Mouse (Mus musculus) central nervous system, embryonic 14 days (tissue): ENCODE results near the gene Mdh1b. TPM values are rescaled to one million over a fixed set of nuclear protein-coding genes. Genes with fewer than 3 reads are reported as not detected.

Experiments used
- polyA plus RNA-seq: library from polyadenylated mRNA; depleted of rRNA; stranded (reverse); fragments of >200 nt; gene quantifications from 2 replicates; pipeline ENCODE4 v1.2.3, GENCODE M21; 2012; rRNA removed

Mdh1b gene
- polyA plus RNA-seq: 0.29 and 0.38 TPM in 2 replicates

GRCm38 (mm10) chr1:63730240-63730771 lies at the start of gene Mdh1b, which contains the start of gene Fastkd2:
Mdh1b (minus strand) TSS chr1:63730318.
Fastkd2 (plus strand) TSS chr1:63730614.

GRCm38 (mm10) chr1:63769167-63769566 lies 39.0 kb upstream of the Mdh1b start, which contains the start of gene 4933402D24Rik:
4933402D24Rik (minus strand) TSS chr1:63769267.

GRCm38 (mm10) chr1:63686827-63687226 lies 43.3 kb downstream of the Mdh1b start, which contains the start of gene Dytn:
Dytn (minus strand) TSS chr1:63686927.

Other genes with a start within 250 kb of the Mdh1b start
- gene Gm39653, start 114.3 kb downstream of the Mdh1b start, polyA plus RNA-seq: not detected in 2 replicates
- gene Dytn, start 43.4 kb downstream of the Mdh1b start, polyA plus RNA-seq: 0.05 and 0.15 TPM in 2 replicates
- gene Fastkd2, start 296 bp upstream of the Mdh1b start, polyA plus RNA-seq: 19.8 and 20.0 TPM in 2 replicates
- gene 4933402D24Rik, start 38.9 kb upstream of the Mdh1b start, polyA plus RNA-seq: 0.02 TPM in 1 of 2 replicates, not detected in the other